Mouse (Mus musculus) 416B (cell line): ENCODE data around the gene Ccno.

Source experiments
- DNase-seq: peaks from one replicate; pipeline ENCODE4 v3.0.0; 2011; ENCODE audit warnings: low read depth

The Ccno gene

GRCm38 (mm10) chr13:112987532-112987943 lies at the start of gene Ccno:
Gene Ccno (plus strand): TSS chr13:112987802.
- no peak for DNase-seq

GRCm38 (mm10) chr13:112938130-112938529 lies 49.5 kb upstream of the Ccno start:
- no peak for DNase-seq

- no peak for DNase-seq
Measured at GRCm38 (mm10) chr13:112941879-112942330, 45.7 kb upstream of the Ccno start.

- DNase-seq, result no peak
Measured at GRCm38 (mm10) chr13:112945312-112945711, 42.3 kb upstream of the Ccno start.

GRCm38 (mm10) chr13:112945900-112946299 lies 41.7 kb upstream of the Ccno start:
- DNase-seq, result peak; percentile 35

- DNase-seq, result no peak
Measured at GRCm38 (mm10) chr13:112954067-112954466, 33.5 kb upstream of the Ccno start.

GRCm38 (mm10) chr13:112963081-112963480 lies 24.5 kb upstream of the Ccno start:
- DNase-seq, result no peak

GRCm38 (mm10) chr13:112964421-112964820 lies 23.2 kb upstream of the Ccno start:
- no peak for DNase-seq

- DNase-seq, result no peak
Measured at GRCm38 (mm10) chr13:112967267-112967666, 20.3 kb upstream of the Ccno start.

- DNase-seq, result no peak
Measured at GRCm38 (mm10) chr13:112976720-112977119, 10.9 kb upstream of the Ccno start.

- no peak for DNase-seq
Measured at GRCm38 (mm10) chr13:112985605-112986450, 1.8 kb upstream of the Ccno start.

- DNase-seq, result no peak
Measured at GRCm38 (mm10) chr13:112986451-112986950, 1.1 kb upstream of the Ccno start.

GRCm38 (mm10) chr13:112987991-112988390 lies 389 bp downstream of the Ccno start:
- no peak for DNase-seq

- DNase-seq, result no peak
Measured at GRCm38 (mm10) chr13:112988866-112989265, 1.3 kb downstream of the Ccno start.

GRCm38 (mm10) chr13:112989541-112989940 lies 1.9 kb downstream of the Ccno start:
- DNase-seq, result no peak

- peak; percentile 58 for DNase-seq
Measured at GRCm38 (mm10) chr13:112990346-112990745, 2.7 kb downstream of the Ccno start.

GRCm38 (mm10) chr13:112993531-112994152 lies 6.0 kb downstream of the Ccno start, which contains the start of gene Mcidas:
Gene Mcidas (plus strand): TSS chr13:112993845.
- DNase-seq, result no peak

GRCm38 (mm10) chr13:112994191-112994590 lies 6.6 kb downstream of the Ccno start:
- no peak for DNase-seq

GRCm38 (mm10) chr13:112996407-112996806 lies 8.8 kb downstream of the Ccno start:
- peak; percentile 19 for DNase-seq

- DNase-seq, result no peak
Measured at GRCm38 (mm10) chr13:112997369-112997768, 9.8 kb downstream of the Ccno start.

GRCm38 (mm10) chr13:112998427-112999201 lies 11.0 kb downstream of the Ccno start:
- DNase-seq, result no peak

- DNase-seq, result no peak
Measured at GRCm38 (mm10) chr13:113000090-113000489, 12.5 kb downstream of the Ccno start.
